Mouse (Mus musculus) limb, embryonic 11.5 days (tissue): ENCODE data around the gene Cuta. TPM values are rescaled to one million over a fixed set of nuclear protein-coding genes. Genes with fewer than 3 reads are reported as not detected.

Source experiments
- ATAC-seq: fragments of 200-750 bp; cut with Nextera tagmentation; 2 replicates; pipeline ENCODE4 v1.8.0; 2017; ENCODE audit warnings: low read depth; ENCODE audit not compliant: insufficient number of reproducible peaks, low FRiP score, low TSS enrichment
- DNase-seq: peaks from one replicate; pipeline ENCODE4 v3.0.0-alpha.2; 2015; ENCODE audit warnings: low spot score
- H3K27ac ChIP-seq: fragments of 300-500 bp; sonication (generic); replicated peaks from 2 replicates; pipeline ENCODE4 v1.5.1; 2014; ENCODE audit warnings: low read depth, mild to moderate bottlenecking, low read length
- H3K27me3 ChIP-seq: fragments of 300-500 bp; sonication (generic); 2 replicates; pipeline ENCODE4 v1.6.1; 2014; ENCODE audit warnings: mild to moderate bottlenecking, low read length, mixed read lengths; ENCODE audit not compliant: control insufficient read depth, insufficient read depth
- H3K36me3 ChIP-seq: fragments of 300-500 bp; sonication (generic); 2 replicates; pipeline ENCODE4 v1.6.1; 2014; ENCODE audit warnings: mild to moderate bottlenecking, low read length, moderate library complexity, mixed read lengths; ENCODE audit not compliant: control insufficient read depth, insufficient read depth
- H3K4me1 ChIP-seq: fragments of 300-500 bp; sonication (generic); 2 replicates; pipeline ENCODE4 v1.6.1; 2014; ENCODE audit warnings: low read length, mixed read lengths; ENCODE audit not compliant: control insufficient read depth, insufficient read depth
- H3K4me2 ChIP-seq: fragments of 300-500 bp; sonication (generic); 2 replicates; pipeline ENCODE4 v1.6.1; 2014; ENCODE audit warnings: low read depth, mild to moderate bottlenecking, moderate library complexity; ENCODE audit not compliant: severe bottlenecking
- H3K4me3 ChIP-seq: fragments of 300-500 bp; sonication (generic); 2 replicates; pipeline ENCODE4 v1.5.1; 2014; ENCODE audit warnings: low read depth, low read length
- H3K9ac ChIP-seq: fragments of 300-500 bp; sonication (generic); 2 replicates; pipeline ENCODE4 v1.6.1; 2014; ENCODE audit warnings: mild to moderate bottlenecking, low read length
- H3K9me3 ChIP-seq: fragments of 300-500 bp; sonication (generic); 2 replicates; pipeline ENCODE4 v1.6.1; 2016; ENCODE audit warnings: low read length; ENCODE audit not compliant: control insufficient read depth
- WGBS: fragments of 180-500 bp; shearing (Covaris S2); extraction: QIAGEN DNeasy Blood & Tissue Kit; methylation state at CpG from one replicate; pipeline ENCODE4 v1.1.7; 2014; 5-methylcytosine and 5-hydroxymethylcytosine counted together
- microRNA-seq: library from miRNA; unstranded; fragments of <30 nt; microRNA quantifications from one replicate; pipeline ENCODE4, GENCODE M21; 2016
- polyA plus RNA-seq: library from polyadenylated mRNA; unstranded; fragments of >200 nt; fragmentation: Nextera tagmentation; extraction: Ambion mirVana; gene quantifications from 2 replicates; pipeline ENCODE4 v1.2.1, GENCODE M21; 2014

Gene Cuta
- polyA plus RNA-seq, 1 experiment from 2014 or later, result 170 TPM

DNA sequence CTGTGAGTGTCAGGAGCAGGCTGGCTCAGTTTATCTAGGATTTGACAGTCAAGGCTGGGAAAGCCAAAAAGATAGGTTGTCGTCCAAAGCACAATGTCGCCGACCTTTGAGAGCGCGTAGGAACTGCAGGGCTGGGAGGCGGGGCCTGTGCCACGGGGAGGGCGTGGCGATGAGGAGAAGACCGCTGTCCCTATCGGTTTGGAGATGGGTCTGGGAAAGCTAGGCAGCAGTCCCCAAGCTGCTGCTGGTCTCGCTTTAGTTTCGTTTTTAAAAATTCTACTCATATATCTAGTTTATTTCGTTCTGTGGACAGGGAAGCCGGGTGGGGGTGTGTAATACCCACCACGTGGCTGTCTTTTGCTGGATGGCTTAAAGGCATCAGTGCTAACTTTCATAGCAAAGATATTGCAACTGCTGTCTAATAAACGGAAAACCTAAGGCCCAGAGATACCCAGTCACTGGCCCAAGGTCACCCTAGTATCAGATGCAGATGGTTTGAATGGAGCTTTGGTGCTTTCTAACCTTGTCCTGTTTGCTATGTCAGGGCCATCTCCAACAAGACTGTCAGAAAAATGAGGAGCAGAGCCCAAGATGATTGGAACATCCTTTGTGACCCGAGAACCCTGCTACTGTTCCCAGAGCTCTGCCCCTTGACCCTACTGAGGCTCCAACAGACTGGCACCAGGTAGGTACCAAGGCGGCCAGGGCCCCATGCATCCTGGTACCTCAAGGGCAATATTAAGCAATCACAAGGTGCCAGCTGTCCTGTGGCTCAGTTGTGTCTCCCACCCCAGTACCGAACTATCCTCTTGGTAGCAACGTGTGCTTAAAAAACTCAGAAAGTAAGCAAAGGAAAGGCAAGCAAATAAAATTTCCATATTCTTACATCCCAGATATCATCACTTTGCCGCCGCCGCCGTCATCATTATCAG lies 54.1 kb downstream of the Cuta start:
- Histone ChIP-seq H3K4me1 (0 out of 2 replicates have a peak, but pooled peaks cover 2% of the 10 kb centered on the region), H3K27me3 (0 out of 2 replicates have a peak, but pooled peaks cover 2% of the 10 kb centered on the region), H3K36me3 (no peaks in the 10 kb centered on the region), H3K9me3 (no peaks in the 10 kb centered on the region), H3K27ac (no peak overlapping the region), H3K4me2 (peak overlapping the region; percentile 46), H3K9ac (no peak overlapping the region), H3K4me3 (peak overlapping the region; percentile 14)
- WGBS, result 23% methylated on average over 25 of the region's 25 CpGs
- peak; percentile 78 for DNase-seq
- ATAC-seq, result no peak

Small RNAs within 50 kb of the gene (microRNA-seq; reads per million reads assigned to microRNA genes)
- gene Gm27775 (not detected), gene Mir3083 (not detected), gene Mir6968 (2.1 reads per million)

Other genes with a start within 250 kb of the Cuta start
- 1.9 and 2.5 TPM in 2 replicates for gene Crebrf, start 223.9 kb downstream of the Cuta start, polyA plus RNA-seq
- gene Bnip1, start 158.5 kb downstream of the Cuta start, polyA plus RNA-seq, result 51.2 and 51.5 TPM in 2 replicates
- gene Nkx2-5, start 94.6 kb downstream of the Cuta start, polyA plus RNA-seq, result 0.16 TPM in 1 of 2 replicates, not detected in the other
- gene Kifc5b, start 22.5 kb downstream of the Cuta start, polyA plus RNA-seq, result 7.3 and 9.8 TPM in 2 replicates
- 4.7 and 5.0 TPM in 2 replicates for gene Phf1, start 6.5 kb downstream of the Cuta start, polyA plus RNA-seq
- 3.1 and 3.5 TPM in 2 replicates for gene Syngap1, start 1.7 kb upstream of the Cuta start, polyA plus RNA-seq
- gene Zbtb9, start 33.6 kb upstream of the Cuta start, polyA plus RNA-seq, result 11.5 and 14.0 TPM in 2 replicates
- gene Bak1, start 89.4 kb upstream of the Cuta start, polyA plus RNA-seq, result 10.9 and 15.6 TPM in 2 replicates
- 2.5 and 3.0 TPM in 2 replicates for gene Itpr3, start 117.7 kb upstream of the Cuta start, polyA plus RNA-seq
- gene Uqcc2, start 194.3 kb upstream of the Cuta start, polyA plus RNA-seq, result 383 and 387 TPM in 2 replicates
- 0.13 and 0.20 TPM in 2 replicates for gene Ip6k3, start 228.2 kb upstream of the Cuta start, polyA plus RNA-seq